Mouse (Mus musculus) E14TG2a.4 (cell line): ENCODE measurements around the gene Helz.

ENCODE experiments used
- H3K27me3 ChIP-seq: 2 replicates; pipeline ENCODE4 v1.6.1; 2014; ENCODE audit warnings: low read length, control low read depth; ENCODE audit not compliant: insufficient read depth
- H3K36me3 ChIP-seq: 2 replicates; pipeline ENCODE4 v1.6.1; 2014; ENCODE audit warnings: low read length, control low read depth; ENCODE audit not compliant: insufficient read depth
- H3K4me1 ChIP-seq: replicated peaks from 2 replicates; pipeline ENCODE4 v1.6.1; 2014; ENCODE audit warnings: low read depth, low read length, control low read depth
- H3K4me3 ChIP-seq: replicated peaks from 2 replicates; pipeline ENCODE4 v1.5.1; 2014; ENCODE audit warnings: mild to moderate bottlenecking, low read length
- H3K9me3 ChIP-seq: 2 replicates; pipeline ENCODE4 v1.6.1; 2014; ENCODE audit warnings: low read length, control low read depth
- CTCF ChIP-seq: conservative IDR thresholded peaks from 2 replicates; pipeline ENCODE4 v1.5.1; 2014; ENCODE audit warnings: low read length
- NANOG ChIP-seq: IDR thresholded peaks from 2 replicates; pipeline ENCODE4 v1.6.1; 2014; ENCODE audit warnings: borderline replicate concordance, low read length, mixed read lengths
- POU5F1 ChIP-seq: IDR thresholded peaks from 2 replicates; pipeline ENCODE4 v1.6.1; 2014; ENCODE audit warnings: low read length, borderline replicate concordance

The Helz gene

GRCm38 (mm10) chr11:107571318-107571717 lies 23.6 kb downstream of the Helz start:
- peaks cover 94% of the 10 kb centered on the region for H3K36me3 ChIP-seq
- no peak overlapping the region for H3K4me3 ChIP-seq
- TF ChIP-seq NANOG: no peak
- TF ChIP-seq POU5F1: no peak
- no peak for TF ChIP-seq CTCF
- H3K27me3 ChIP-seq: no peaks in the 10 kb centered on the region
- H3K9me3 ChIP-seq: peaks cover 32% of the 10 kb centered on the region
- H3K4me1 ChIP-seq: peaks cover 31% of the 10 kb centered on the region

- Histone ChIP-seq H3K4me1 (peaks cover 42% of the 10 kb centered on the region), H3K36me3 (peaks cover 94% of the 10 kb centered on the region), H3K9me3 (peaks cover 26% of the 10 kb centered on the region), H3K27me3 (no peaks in the 10 kb centered on the region), H3K4me3 (no peak overlapping the region)
- no peak for TF ChIP-seq NANOG
- no peak for TF ChIP-seq CTCF
- no peak for TF ChIP-seq POU5F1
These were observed 24.8 kb downstream of the Helz start for GRCm38 (mm10) chr11:107572551-107572950.

- H3K4me3 ChIP-seq: no peak overlapping the region
- peaks cover 43% of the 10 kb centered on the region for H3K4me1 ChIP-seq
- TF ChIP-seq NANOG (no peak), POU5F1 (no peak), CTCF (no peak)
- peaks cover 94% of the 10 kb centered on the region for H3K36me3 ChIP-seq
- H3K9me3 ChIP-seq: peaks cover 20% of the 10 kb centered on the region
- no peaks in the 10 kb centered on the region for H3K27me3 ChIP-seq
These were observed 25.4 kb downstream of the Helz start for GRCm38 (mm10) chr11:107573061-107573692.

- Histone ChIP-seq H3K4me1 (peaks cover 43% of the 10 kb centered on the region), H3K4me3 (no peak overlapping the region), H3K27me3 (no peaks in the 10 kb centered on the region), H3K9me3 (peaks cover 13% of the 10 kb centered on the region), H3K36me3 (peaks cover 94% of the 10 kb centered on the region)
- TF ChIP-seq CTCF: no peak
- TF ChIP-seq POU5F1: no peak
- TF ChIP-seq NANOG: no peak
These were observed 26.1 kb downstream of the Helz start for GRCm38 (mm10) chr11:107573847-107574246.

- Histone ChIP-seq H3K4me1 (peaks cover 52% of the 10 kb centered on the region), H3K4me3 (no peak overlapping the region), H3K9me3 (peaks cover under 1% of the 10 kb centered on the region; the same call in 1 of the 2 replicates), H3K27me3 (no peaks in the 10 kb centered on the region), H3K36me3 (peaks cover 89% of the 10 kb centered on the region)
- TF ChIP-seq NANOG (no peak), CTCF (no peak), POU5F1 (no peak)
These were observed 27.3 kb downstream of the Helz start for GRCm38 (mm10) chr11:107574811-107575705.

- no peaks in the 10 kb centered on the region for H3K27me3 ChIP-seq
- peaks cover 59% of the 10 kb centered on the region for H3K4me1 ChIP-seq
- H3K4me3 ChIP-seq: no peak overlapping the region
- peaks cover 93% of the 10 kb centered on the region for H3K36me3 ChIP-seq
- H3K9me3 ChIP-seq: no peaks in the 10 kb centered on the region
- TF ChIP-seq POU5F1: no peak
- TF ChIP-seq NANOG: no peak
- no peak for TF ChIP-seq CTCF
These were observed 28.5 kb downstream of the Helz start for GRCm38 (mm10) chr11:107576186-107576585.

- Histone ChIP-seq H3K27me3 (no peaks in the 10 kb centered on the region), H3K4me1 (peaks cover 56% of the 10 kb centered on the region), H3K4me3 (no peak overlapping the region), H3K9me3 (no peaks in the 10 kb centered on the region), H3K36me3 (peaks cover 85% of the 10 kb centered on the region)
- TF ChIP-seq POU5F1: no peak
- TF ChIP-seq CTCF: no peak
- TF ChIP-seq NANOG: no peak
These were observed 29.7 kb downstream of the Helz start for GRCm38 (mm10) chr11:107577400-107577799.

- peaks cover 48% of the 10 kb centered on the region for H3K4me1 ChIP-seq
- TF ChIP-seq CTCF: no peak
- TF ChIP-seq POU5F1: no peak
- H3K36me3 ChIP-seq: peaks cover 77% of the 10 kb centered on the region
- H3K27me3 ChIP-seq: no peaks in the 10 kb centered on the region
- no peak overlapping the region for H3K4me3 ChIP-seq
- no peaks in the 10 kb centered on the region for H3K9me3 ChIP-seq
These were observed 30.5 kb downstream of the Helz start for GRCm38 (mm10) chr11:107578226-107578625.
